Mouse (Mus musculus): ENCODE results near the gene Dnajb8.

The Dnajb8 gene

GRCm38 (mm10) chr6:88221968-88222367 is at the start of gene Dnajb8:
Dnajb8 (plus strand) TSS chr6:88222268.
- 68% methylated on average over 10 of the region's 10 CpGs for WGBS

DNA sequence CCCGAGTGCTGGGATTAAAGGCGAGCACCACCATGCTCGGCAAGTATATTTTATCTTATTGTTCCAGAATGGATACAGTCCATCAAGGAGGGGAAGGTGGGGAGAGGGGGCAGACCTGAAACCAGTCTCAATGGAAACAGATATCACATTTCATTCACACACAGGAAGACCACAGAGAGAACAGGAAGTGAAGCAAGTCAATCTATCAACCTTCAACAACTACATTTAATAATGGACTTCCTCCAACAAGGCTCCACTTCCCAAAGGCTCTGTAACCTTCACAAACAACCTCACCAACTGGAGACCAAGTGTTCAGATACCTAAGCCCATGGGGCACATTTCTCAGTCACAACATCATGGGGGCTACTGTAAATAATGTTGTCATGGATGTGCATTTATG is 47.9 kb upstream of the Dnajb8 start:
- 95% methylated on average over 3 of the region's 3 CpGs for WGBS

DNA sequence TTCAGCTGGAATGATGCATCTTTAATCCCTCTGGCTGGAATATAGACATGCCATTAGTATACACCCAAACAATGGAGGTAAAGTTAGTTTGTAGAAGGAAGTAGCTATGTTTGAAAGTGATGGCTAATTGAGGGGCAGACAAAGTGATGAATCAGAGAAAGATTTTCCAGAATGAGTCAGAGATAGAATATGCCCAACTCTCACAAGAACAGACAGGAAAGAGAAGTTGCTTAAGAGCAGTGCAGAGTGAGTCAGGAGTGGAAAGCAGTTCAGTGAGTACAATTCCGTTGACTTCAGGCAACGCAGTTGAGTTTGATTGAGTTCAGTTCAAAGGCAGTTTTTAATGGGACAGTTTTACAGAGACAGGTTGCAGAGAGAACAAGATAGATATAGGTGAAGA is 47.4 kb upstream of the Dnajb8 start:
- 94% methylated on average over 2 of the region's 2 CpGs for WGBS

GRCm38 (mm10) chr6:88184671-88185070 is 37.4 kb upstream of the Dnajb8 start:
- 74% methylated on average over 4 of the region's 4 CpGs for WGBS

DNA sequence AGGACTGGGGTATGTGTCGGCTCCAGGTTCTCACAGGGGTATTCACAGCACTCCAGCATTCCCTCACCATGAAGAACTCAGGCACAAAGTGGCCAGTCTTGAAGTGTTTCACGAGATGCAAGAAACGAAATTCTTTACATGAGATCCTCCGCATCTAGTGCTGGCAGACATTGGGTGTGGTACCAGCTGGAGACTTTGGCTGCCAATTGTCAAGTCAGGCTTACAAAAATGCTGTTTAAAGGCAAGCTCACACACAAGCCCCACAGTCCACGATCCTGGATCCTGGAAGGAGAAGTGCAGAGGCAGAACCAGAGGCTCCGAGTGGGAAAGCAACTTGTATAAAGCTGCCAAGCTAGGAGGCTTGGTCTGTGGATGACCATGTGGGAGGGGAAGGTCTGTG is 33.9 kb upstream of the Dnajb8 start:
- 49% methylated on average over 6 of the region's 6 CpGs for WGBS

- WGBS: 1% methylated on average over 56 of the region's 56 CpGs
Observed at GRCm38 (mm10) chr6:88189312-88190042, 32.6 kb upstream of the Dnajb8 start.

- 8% methylated on average over 13 of the region's 13 CpGs for WGBS
Observed at GRCm38 (mm10) chr6:88190043-88190309, 32.1 kb upstream of the Dnajb8 start.

GRCm38 (mm10) chr6:88190310-88191023 is 31.6 kb upstream of the Dnajb8 start:
- 40% methylated on average over 49 of the region's 49 CpGs for WGBS

GRCm38 (mm10) chr6:88191024-88191365 is 31.1 kb upstream of the Dnajb8 start:
- 79% methylated on average over 6 of the region's 6 CpGs for WGBS

- WGBS: 55% methylated on average over 4 of the region's 4 CpGs
Observed at GRCm38 (mm10) chr6:88191411-88192070, 30.5 kb upstream of the Dnajb8 start.

DNA sequence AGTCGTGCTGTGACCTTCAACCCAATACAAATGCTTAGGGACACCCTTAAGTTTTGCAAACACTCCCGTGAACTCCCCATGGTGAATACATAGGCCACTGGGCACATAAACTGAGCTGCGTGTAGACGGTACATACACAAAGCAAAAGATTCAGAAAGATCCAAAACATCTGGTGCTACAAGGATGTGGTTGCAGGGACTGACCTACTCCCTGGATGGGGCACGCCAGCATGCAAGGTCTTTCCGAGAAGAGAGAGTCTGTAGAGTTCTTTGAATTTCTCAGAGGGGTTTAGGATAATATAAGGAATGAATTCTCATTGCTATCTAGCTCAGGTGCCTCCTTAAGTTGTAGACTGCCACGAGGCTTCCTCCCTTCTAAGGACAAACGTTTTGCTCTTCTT is 29.3 kb upstream of the Dnajb8 start:
- 53% methylated on average over 8 of the region's 8 CpGs for WGBS

GRCm38 (mm10) chr6:88193433-88194052 is 28.5 kb upstream of the Dnajb8 start, which contains the start of gene Gata2:
Gata2 (plus strand) TSS chr6:88193891.
- WGBS: 5% methylated on average over 54 of the region's 57 CpGs

DNA sequence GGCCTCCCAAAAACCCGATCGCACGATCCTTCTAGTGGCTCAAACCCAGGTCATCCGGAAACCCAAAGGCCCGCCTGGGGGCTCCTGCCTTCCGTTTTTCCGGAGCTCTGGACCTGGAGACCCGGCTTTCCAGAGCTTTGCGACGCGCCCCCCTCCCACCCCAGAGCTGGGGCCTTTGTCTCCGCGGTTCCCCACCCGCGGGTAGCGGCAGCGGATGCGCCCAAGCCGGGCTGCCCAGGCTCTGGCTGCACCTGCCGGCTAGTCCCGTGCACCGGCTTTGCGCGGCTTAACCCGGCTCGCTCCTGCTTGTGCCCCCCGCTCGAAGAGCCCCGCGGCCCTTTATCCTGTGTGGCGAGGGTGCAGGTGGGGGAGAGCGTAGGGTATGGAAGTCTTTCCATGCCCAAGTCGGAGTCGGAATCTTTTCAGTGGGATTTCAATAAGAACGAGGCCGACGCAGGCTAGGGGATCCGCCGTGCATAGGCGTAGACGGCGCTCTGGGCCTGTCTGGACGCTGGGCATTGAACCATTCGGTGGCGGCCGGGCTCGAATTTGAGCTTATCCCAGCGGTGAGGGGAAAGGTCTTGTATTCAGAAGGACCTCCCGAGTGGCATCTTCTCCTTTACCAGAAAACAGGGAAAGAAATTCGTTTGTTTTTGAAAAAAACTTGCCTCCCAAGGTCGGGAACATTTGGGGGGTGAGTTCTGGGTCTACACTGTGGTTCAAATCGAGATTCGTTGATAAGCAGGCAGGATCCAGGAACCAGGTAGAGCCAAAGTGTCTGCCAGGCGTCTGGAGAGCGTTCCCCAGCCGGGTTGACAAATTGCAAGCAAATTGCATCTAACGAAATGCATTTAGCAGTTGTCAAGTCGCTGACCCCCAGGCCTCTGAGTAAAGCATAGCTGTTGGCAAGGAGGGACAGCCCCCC is 27.8 kb upstream of the Dnajb8 start:
- WGBS: 8% methylated on average over 58 of the region's 58 CpGs

- 29% methylated on average over 7 of the region's 7 CpGs for WGBS
Observed at GRCm38 (mm10) chr6:88194978-88195325, 27.1 kb upstream of the Dnajb8 start.

DNA sequence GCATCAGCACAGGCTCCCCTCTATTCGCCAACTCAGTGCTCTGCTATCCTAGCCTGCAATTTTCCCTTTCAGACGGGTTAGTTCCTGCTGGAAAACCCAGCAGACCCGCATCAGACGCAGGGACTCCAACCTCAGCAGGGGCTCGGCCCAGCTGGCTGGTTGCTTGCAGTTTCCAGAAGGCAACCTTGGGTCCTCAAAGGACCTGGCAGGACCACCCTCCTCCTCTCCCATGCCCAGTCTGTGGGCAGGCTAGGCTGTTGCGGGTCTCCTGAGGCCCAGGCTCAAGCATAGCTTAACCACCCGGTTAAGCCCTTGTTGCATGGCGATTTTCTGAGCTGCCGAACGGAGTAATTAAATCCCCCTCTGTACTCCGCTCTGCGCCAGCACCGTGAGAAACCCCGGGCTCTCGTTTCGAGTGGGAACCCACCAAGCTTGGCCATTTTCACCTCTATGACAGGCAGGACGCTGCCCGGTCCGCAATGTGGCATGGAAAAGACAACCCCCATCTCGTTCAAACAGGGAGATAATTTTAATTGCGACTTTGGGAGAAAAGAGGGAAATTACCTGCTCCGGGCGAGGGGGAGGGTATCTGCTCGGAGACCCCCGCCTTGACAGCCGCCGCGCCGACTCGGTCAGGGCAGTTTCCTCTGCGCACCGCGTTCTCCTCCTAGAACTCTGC is 25.9 kb upstream of the Dnajb8 start:
- 8% methylated on average over 33 of the region's 33 CpGs for WGBS

- 2% methylated on average over 44 of the region's 44 CpGs for WGBS
Observed at GRCm38 (mm10) chr6:88196733-88197312, 25.2 kb upstream of the Dnajb8 start.

DNA sequence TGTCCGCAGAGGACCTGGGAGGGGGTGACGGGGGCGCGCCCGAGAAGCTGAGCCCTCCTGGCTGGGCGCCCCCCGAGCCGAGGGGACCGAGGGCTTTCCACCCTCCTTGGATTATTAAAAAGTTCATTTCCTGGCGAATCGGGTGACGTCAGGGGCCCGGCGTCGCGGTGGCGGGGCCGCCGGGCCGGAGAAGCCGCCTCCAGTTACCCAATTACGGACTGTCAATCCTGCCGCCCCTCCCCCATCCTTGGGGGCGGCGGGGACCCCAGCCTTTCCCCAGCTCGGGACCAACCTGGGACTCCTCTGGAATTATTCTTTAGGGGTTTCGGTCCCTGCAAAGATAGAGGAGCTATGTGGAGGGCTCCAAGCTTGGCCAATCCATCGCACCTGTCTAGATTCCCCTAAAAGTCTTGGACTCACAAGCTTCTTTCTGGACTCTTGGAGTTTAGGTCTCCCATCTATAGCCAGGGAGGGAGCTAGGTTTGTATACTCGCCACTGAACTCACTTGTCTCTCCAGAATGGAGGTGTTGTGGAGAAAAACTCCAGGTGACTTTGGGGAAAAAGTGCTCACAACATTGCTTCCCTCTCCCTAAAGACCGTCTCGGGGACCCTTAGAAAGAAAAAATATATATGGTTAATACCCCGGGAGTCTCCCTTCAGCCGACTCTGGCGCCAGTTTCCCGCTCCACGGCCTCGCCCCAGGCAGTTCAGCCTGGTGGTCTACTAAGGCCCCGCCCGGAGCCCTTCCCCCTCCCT is 24.6 kb upstream of the Dnajb8 start:
- 2% methylated on average over 39 of the region's 39 CpGs for WGBS

GRCm38 (mm10) chr6:88198070-88198940 is 23.8 kb upstream of the Dnajb8 start:
- 1% methylated on average over 39 of the region's 62 CpGs for WGBS

Data from cerebral cortex, adult 2 months (tissue).